Mouse (Mus musculus): ENCODE data around the gene Fgfrl1.

DNA sequence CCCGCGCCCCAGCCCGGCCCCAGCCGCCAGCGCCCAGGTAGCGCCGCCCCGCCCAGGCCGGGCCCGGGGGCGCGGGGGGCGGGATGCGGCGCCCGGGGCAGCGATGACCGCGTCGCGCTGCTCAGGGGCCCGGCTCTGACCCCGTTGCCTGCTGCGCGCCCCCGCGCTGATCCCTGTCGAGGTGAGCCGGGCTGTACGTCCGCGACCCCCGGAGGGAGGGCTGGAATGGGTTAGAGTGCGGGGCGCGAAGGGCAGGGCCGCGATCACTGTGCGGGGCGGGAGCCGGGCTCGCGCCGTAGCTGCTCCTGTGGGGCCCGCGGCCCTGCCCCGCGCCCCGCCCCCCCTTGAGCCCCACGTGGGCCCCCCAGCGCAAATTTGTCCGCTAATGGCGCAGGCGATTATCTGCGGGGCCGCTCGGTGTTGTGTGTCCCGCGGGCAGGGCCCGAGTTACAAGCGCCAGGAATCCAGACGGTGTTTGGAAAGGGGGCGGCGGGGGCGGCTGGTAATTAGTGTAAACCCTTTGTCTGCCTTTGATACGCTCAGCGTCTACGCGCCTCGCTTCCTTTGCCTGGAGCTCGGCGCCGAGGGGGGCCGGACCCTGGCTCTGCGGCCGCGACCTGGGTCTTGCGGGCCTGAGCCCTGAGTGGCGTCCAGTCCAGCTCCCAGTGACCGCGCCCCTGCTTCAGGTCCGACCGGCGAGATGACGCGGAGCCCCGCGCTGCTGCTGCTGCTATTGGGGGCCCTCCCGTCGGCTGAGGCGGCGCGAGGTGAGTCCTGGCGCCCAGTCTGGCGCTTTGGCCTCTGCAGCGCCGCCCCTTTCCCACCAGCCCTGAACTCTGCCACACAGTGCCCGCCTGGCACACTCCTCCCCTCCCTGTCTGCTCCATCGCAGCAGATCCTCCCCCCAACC, 2.4 kb downstream of the Fgfrl1 start:
- TF ChIP-seq CTCF (IDR thresholded peaks at IDR 0.05) (no peak), EP300 (IDR thresholded peaks at IDR 0.05) (no peak)

All from lung, postnatal 0 days (tissue).